Mouse (Mus musculus): ENCODE results near the gene Cbfa2t3. TPM values are rescaled to one million over a fixed set of nuclear protein-coding genes. Genes with fewer than 3 reads are reported as not detected.
A peak's percentile ranks its signal among the peaks of the same experiment; 100 is the strongest.

The Cbfa2t3 gene
- total and polyA plus RNA-seq, 2 experiments, result 0.28 to 1.3 TPM

DNA sequence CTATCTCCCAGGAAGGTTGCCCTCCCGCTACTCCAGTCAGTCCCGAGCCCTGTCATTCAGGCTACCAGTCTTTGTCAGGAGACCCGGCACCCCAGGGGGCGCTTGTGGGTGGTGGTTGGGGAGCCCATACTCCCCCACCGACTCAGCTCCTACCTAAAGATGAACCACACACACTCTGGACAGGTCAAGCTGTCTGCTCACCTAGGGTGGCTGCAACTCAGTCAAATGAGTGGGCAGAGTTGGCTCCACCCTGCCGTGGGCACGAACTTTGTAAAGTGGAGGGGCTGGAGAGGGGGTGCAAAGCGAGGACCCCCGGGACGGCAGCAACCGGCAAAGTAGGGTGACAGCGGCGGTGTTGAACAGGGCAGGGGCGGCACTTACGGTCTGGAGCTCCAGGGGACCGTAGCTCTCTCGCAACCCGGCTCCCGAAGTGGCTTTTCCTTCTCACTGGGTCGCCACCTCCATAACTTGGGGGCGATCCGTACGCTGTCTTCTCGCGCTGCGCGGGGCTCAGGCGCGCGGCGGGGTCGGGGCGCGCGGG, 21.4 kb downstream of the Cbfa2t3 start:
- Histone ChIP-seq H3K79me2 (ENCODE audit: control insufficient read depth, insufficient read depth, low read length) (no peaks in the 10 kb centered on the region), H3K36me3 (ENCODE audit: control insufficient read depth, insufficient read depth, low read length) (no peaks in the 10 kb centered on the region), H3K27ac (replicated peaks; ENCODE audit: insufficient read depth, low read depth, low read length) (peak overlapping the region; percentile 36), H3K9ac (ENCODE audit: low read depth, low read length) (peak overlapping the region; percentile 80), H3K4me1 (ENCODE audit: control insufficient read depth, insufficient read depth, low read length) (peaks cover 2% of the 10 kb centered on the region; the same call in 1 of the 2 replicates), H3K27me3 (ENCODE audit: control insufficient read depth, insufficient read depth, low read length) (0 out of 2 replicates have a peak, but pooled peaks cover 6% of the 10 kb centered on the region), H3K4me3 (ENCODE audit: insufficient read depth, low read depth, low read length) (peak overlapping the region; percentile 62)
- 3% methylated on average over 34 of the region's 35 CpGs for WGBS
- TF ChIP-seq POLR2A (IDR thresholded peaks at IDR 0.05; ENCODE audit: extremely low read depth, insufficient read depth, low read length) (no peak), CTCF (IDR thresholded peaks at IDR 0.05; ENCODE audit: low read depth, low read length) (no peak)
- DNase-seq (ENCODE audit: extremely low read depth, low read depth, low spot score), result no peak

DNA sequence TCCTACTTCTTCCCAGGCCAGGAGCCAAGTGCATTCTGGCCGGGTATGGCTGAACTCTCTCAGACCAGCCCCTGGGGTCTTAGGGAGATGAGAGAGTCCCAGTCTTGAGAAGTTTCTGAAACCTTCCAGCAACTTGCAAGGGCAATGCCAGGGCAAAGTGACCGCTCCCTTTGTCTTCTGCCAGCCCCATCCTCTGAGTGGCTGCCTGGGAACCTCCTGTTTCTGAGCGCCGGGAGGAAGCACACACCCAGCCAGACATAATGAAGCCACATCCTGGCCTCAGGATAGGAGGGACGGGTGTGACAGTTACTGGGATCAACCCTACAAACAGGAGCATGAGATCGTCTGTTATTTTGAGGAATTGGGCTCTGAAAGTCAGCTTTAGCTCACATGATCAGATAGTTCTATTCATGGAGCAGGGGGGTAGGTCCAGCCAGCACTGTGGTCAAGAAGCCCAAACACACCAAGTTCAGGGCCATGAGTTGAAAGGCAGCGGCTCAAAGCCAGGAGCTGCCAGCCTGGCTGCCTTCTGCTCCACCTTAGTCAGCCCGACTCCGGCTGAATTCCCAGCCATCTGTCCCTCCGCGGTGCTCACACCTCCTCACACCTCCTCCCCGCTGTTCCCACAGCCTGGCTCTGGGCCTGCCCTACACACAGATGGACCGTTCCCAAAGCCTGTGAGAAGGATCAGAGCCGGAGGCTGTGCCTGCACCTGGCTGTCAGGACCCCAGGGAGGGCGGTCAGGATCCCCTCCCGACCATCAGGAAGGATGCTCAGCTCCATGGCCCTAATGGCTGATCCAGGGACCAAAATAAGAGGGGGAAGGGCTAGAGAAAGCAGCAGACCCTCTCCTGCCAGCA, 22.1 kb downstream of the Cbfa2t3 start:
- TF ChIP-seq CTCF (IDR thresholded peaks at IDR 0.05; ENCODE audit: low read depth, low read length) (no peak), POLR2A (IDR thresholded peaks at IDR 0.05; ENCODE audit: extremely low read depth, insufficient read depth, low read length) (no peak)
- peaks cover 2% of the 10 kb centered on the region; the same call in 1 of the 2 replicates for H3K4me1 ChIP-seq (ENCODE audit: control insufficient read depth, insufficient read depth, low read length)
- peak overlapping the region; percentile 62 for H3K4me3 ChIP-seq (ENCODE audit: insufficient read depth, low read depth, low read length)
- peak overlapping the region; percentile 80 for H3K9ac ChIP-seq (ENCODE audit: low read depth, low read length)
- WGBS, result 21% methylated on average over 16 of the region's 16 CpGs
- DNase-seq (ENCODE audit: extremely low read depth, low read depth, low spot score), result peak; percentile 15
- 0 out of 2 replicates have a peak, but pooled peaks cover 6% of the 10 kb centered on the region for H3K27me3 ChIP-seq (ENCODE audit: control insufficient read depth, insufficient read depth, low read length)
- peak overlapping the region; percentile 36 for H3K27ac ChIP-seq (replicated peaks; ENCODE audit: insufficient read depth, low read depth, low read length)
- H3K79me2 ChIP-seq (ENCODE audit: control insufficient read depth, insufficient read depth, low read length), result no peaks in the 10 kb centered on the region
- no peaks in the 10 kb centered on the region for H3K36me3 ChIP-seq (ENCODE audit: control insufficient read depth, insufficient read depth, low read length)

DNA sequence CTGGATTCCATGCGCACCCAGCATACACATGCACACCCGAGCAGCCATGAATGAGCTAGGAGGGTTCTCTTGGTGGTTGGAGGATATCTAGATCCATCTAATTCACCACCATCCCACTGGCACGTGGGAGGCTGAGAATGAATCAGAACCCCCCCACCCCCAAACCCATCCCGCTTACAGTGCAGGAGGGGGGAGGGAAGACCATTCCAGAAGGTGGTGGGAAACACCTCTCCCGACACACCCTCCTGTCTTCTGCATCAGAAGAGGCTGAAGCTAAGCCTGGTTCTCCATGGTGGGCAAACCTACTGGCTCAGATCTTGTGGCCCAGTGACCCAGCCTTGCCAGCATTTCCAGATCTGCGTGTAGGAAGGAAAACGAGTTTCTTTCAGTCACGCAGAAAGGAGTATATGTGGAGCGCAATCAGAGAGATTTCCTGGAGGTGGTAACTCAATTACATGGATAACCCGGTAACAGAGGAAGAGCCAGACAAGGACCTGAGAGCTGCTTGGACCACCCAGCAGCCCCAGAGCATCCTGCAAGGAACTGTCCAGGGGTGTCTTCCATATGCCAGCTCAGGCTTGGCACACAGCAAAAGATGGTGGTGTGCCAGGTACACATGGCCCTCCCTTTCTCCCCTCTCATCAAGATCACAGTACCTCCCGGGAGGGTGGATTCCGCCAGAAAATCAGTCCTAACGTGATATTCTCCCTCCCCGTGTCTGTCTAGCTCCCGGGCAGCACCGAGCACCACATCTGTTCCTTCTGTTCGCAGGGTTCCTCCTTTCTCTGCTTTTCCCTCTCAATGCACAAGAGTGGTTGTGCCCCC, 23.1 kb downstream of the Cbfa2t3 start:
- H3K36me3 ChIP-seq (ENCODE audit: control insufficient read depth, insufficient read depth, low read length), result no peaks in the 10 kb centered on the region
- no peak overlapping the region for H3K9ac ChIP-seq (ENCODE audit: low read depth, low read length)
- no peak overlapping the region for H3K27ac ChIP-seq (replicated peaks; ENCODE audit: insufficient read depth, low read depth, low read length)
- H3K79me2 ChIP-seq (ENCODE audit: control insufficient read depth, insufficient read depth, low read length), result no peaks in the 10 kb centered on the region
- DNase-seq (ENCODE audit: extremely low read depth, low read depth, low spot score), result no peak
- 0 out of 2 replicates have a peak, but pooled peaks cover 6% of the 10 kb centered on the region for H3K27me3 ChIP-seq (ENCODE audit: control insufficient read depth, insufficient read depth, low read length)
- 72% methylated on average over 17 of the region's 17 CpGs for WGBS
- no peak for TF ChIP-seq POLR2A (IDR thresholded peaks at IDR 0.05; ENCODE audit: extremely low read depth, insufficient read depth, low read length)
- no peak for TF ChIP-seq CTCF (IDR thresholded peaks at IDR 0.05; ENCODE audit: low read depth, low read length)
- no peak overlapping the region for H3K4me3 ChIP-seq (ENCODE audit: insufficient read depth, low read depth, low read length)
- H3K4me1 ChIP-seq (ENCODE audit: control insufficient read depth, insufficient read depth, low read length), result peaks cover 2% of the 10 kb centered on the region; the same call in 1 of the 2 replicates

DNA sequence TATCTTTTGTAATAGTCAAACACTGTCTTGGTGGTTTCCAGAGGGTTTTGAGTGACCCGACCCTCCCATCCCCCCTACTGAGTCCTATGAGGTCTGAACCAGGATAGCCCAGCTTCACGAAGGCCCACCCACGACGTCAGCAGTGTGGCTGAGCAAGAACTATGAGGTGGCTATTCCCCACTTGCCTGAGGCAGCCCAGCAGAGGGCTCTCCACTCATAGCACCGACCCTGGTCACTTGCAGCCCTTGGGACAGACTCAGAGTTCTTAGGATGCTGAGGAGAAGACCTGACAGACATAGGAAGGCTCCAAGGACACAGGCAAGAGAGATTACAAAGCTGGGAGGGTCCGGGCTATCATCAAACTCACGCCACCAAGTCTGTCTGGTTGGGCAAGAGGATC, 23.9 kb downstream of the Cbfa2t3 start:
- no peaks in the 10 kb centered on the region for H3K36me3 ChIP-seq (ENCODE audit: control insufficient read depth, insufficient read depth, low read length)
- H3K79me2 ChIP-seq (ENCODE audit: control insufficient read depth, insufficient read depth, low read length), result no peaks in the 10 kb centered on the region
- no peak overlapping the region for H3K27ac ChIP-seq (replicated peaks; ENCODE audit: insufficient read depth, low read depth, low read length)
- peaks cover 2% of the 10 kb centered on the region; the same call in 1 of the 2 replicates for H3K4me1 ChIP-seq (ENCODE audit: control insufficient read depth, insufficient read depth, low read length)
- H3K27me3 ChIP-seq (ENCODE audit: control insufficient read depth, insufficient read depth, low read length), result 0 out of 2 replicates have a peak, but pooled peaks cover 6% of the 10 kb centered on the region
- H3K4me3 ChIP-seq (ENCODE audit: insufficient read depth, low read depth, low read length), result no peak overlapping the region
- 23% methylated on average over 7 of the region's 7 CpGs for WGBS
- TF ChIP-seq POLR2A (IDR thresholded peaks at IDR 0.05; ENCODE audit: extremely low read depth, insufficient read depth, low read length) (no peak), CTCF (IDR thresholded peaks at IDR 0.05; ENCODE audit: low read depth, low read length) (peak; percentile 61)
- DNase-seq (ENCODE audit: extremely low read depth, low read depth, low spot score), result no peak
- H3K9ac ChIP-seq (ENCODE audit: low read depth, low read length), result no peak overlapping the region

DNA sequence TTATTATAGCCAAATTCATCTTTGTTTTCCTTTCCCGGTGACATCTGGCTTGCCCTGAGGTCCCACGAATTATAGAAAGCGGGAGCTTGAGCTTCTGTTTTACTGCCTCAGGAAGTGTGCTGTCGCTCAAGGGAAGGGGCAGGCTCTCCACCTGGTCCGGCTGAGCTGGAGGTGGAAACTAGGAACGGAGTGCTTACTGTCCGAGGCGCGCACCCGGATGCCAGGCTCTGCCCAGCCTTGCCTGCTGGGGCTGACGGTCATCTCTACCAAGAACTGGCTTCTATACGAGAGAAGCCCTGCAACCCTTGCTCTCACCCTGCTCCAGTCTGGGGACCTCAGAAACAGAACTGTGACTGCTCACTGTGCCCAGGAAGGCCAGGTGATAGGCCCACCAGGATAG, 24.9 kb downstream of the Cbfa2t3 start:
- TF ChIP-seq CTCF (IDR thresholded peaks at IDR 0.05; ENCODE audit: low read depth, low read length) (no peak), POLR2A (IDR thresholded peaks at IDR 0.05; ENCODE audit: extremely low read depth, insufficient read depth, low read length) (no peak)
- Histone ChIP-seq H3K4me1 (ENCODE audit: control insufficient read depth, insufficient read depth, low read length) (peaks cover 2% of the 10 kb centered on the region; the same call in 1 of the 2 replicates), H3K36me3 (ENCODE audit: control insufficient read depth, insufficient read depth, low read length) (no peaks in the 10 kb centered on the region), H3K79me2 (ENCODE audit: control insufficient read depth, insufficient read depth, low read length) (no peaks in the 10 kb centered on the region), H3K27me3 (ENCODE audit: control insufficient read depth, insufficient read depth, low read length) (0 out of 2 replicates have a peak, but pooled peaks cover 4% of the 10 kb centered on the region), H3K9ac (ENCODE audit: low read depth, low read length) (no peak overlapping the region), H3K27ac (replicated peaks; ENCODE audit: insufficient read depth, low read depth, low read length) (no peak overlapping the region), H3K4me3 (ENCODE audit: insufficient read depth, low read depth, low read length) (no peak overlapping the region)
- 83% methylated on average over 12 of the region's 12 CpGs for WGBS
- DNase-seq (ENCODE audit: extremely low read depth, low read depth, low spot score), result no peak

All from liver, adult 2 months (tissue).